Mouse (Mus musculus) forebrain, embryonic 16.5 days (tissue): ENCODE results near the gene Oat. TPM values are rescaled to one million over a fixed set of nuclear protein-coding genes. Genes with fewer than 3 reads are reported as not detected.

Experiments used
- ATAC-seq: fragments of 200-750 bp; cut with Nextera tagmentation; 2 replicates; pipeline ENCODE4 v1.8.0; 2017; ENCODE audit warnings: mild to moderate bottlenecking, moderate library complexity
- H3K27ac ChIP-seq: fragments of 300-500 bp; sonication (generic); 2 replicates; pipeline ENCODE4 v1.5.1; 2014; ENCODE audit warnings: low read length, control low read depth
- H3K27me3 ChIP-seq: fragments of 300-500 bp; sonication (generic); replicated peaks from 2 replicates; pipeline ENCODE4 v1.6.1; 2014; ENCODE audit warnings: low read length; ENCODE audit not compliant: control insufficient read depth, insufficient read depth
- H3K36me3 ChIP-seq: fragments of 300-500 bp; sonication (generic); 2 replicates; pipeline ENCODE4 v1.6.1; 2014; ENCODE audit not compliant: control insufficient read depth, insufficient read depth
- H3K4me1 ChIP-seq: fragments of 300-500 bp; sonication (generic); replicated peaks from 2 replicates; pipeline ENCODE4 v1.6.1; 2014; ENCODE audit warnings: low read length; ENCODE audit not compliant: control insufficient read depth, insufficient read depth
- H3K4me2 ChIP-seq: fragments of 300-500 bp; sonication (generic); 2 replicates; pipeline ENCODE4 v1.6.1; 2014; ENCODE audit warnings: mild to moderate bottlenecking, low read length, control low read depth
- H3K4me3 ChIP-seq: fragments of 300-500 bp; sonication (generic); replicated peaks from 2 replicates; pipeline ENCODE4 v1.5.1; 2014; ENCODE audit warnings: mild to moderate bottlenecking, low read length, control low read depth
- H3K9ac ChIP-seq: fragments of 300-500 bp; sonication (generic); replicated peaks from 2 replicates; pipeline ENCODE4 v1.6.1; 2014; ENCODE audit warnings: low read depth, low read length, control low read depth
- H3K9me3 ChIP-seq: fragments of 300-500 bp; sonication (generic); 2 replicates; pipeline ENCODE4 v1.6.1; 2016; ENCODE audit warnings: low read length; ENCODE audit not compliant: control insufficient read depth
- WGBS: fragments of 180-500 bp; shearing (Covaris S2); extraction: QIAGEN DNeasy Blood & Tissue Kit; methylation state at CpG from one replicate; pipeline ENCODE4 v1.1.7; 2014; 5-methylcytosine and 5-hydroxymethylcytosine counted together
- polyA plus RNA-seq: library from polyadenylated mRNA; unstranded; fragments of >200 nt; fragmentation: Nextera tagmentation; extraction: Ambion mirVana; gene quantifications from 2 replicates; pipeline ENCODE4 v1.2.1, GENCODE M21; 2015

Gene Oat
- polyA plus RNA-seq, 1 experiment from 2014 or later = 111 TPM

DNA sequence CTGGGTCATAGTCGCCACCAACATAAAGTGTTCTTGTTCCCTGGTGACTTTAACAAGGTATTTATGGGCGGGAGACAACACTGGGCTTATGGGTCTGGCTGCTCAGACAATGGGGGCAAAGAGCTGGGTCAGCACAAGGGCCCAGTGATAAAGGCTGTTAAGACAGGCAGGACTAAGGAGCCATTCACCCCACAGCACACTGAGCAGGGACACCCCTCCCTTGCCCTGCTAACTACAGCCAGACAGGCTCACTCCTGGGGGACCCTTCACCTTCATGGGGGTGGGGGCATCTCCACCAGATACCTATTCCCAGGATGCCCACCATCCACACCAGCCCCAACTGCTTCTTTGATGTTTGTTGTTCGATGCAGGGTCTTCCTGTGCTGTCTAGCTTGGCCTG is 47.0 kb downstream of the Oat start:
- Histone ChIP-seq H3K4me3 (no peak overlapping the region), H3K4me1 (no peaks in the 10 kb centered on the region), H3K9ac (no peak overlapping the region), H3K4me2 (no peak overlapping the region), H3K27ac (no peak overlapping the region), H3K9me3 (no peaks in the 10 kb centered on the region), H3K27me3 (no peaks in the 10 kb centered on the region), H3K36me3 (no peaks in the 10 kb centered on the region)
- ATAC-seq = no peak
- WGBS = 65% methylated on average over 3 of the region's 3 CpGs

GRCm38 (mm10) chr7:132513419-132513982 is 62.7 kb downstream of the Oat start:
- no peak for ATAC-seq
- 85% methylated on average over 7 of the region's 7 CpGs for WGBS
- H3K27me3 ChIP-seq = no peaks in the 10 kb centered on the region
- H3K9me3 ChIP-seq = no peaks in the 10 kb centered on the region
- H3K4me2 ChIP-seq = no peak overlapping the region
- no peaks in the 10 kb centered on the region for H3K36me3 ChIP-seq
- no peak overlapping the region for H3K27ac ChIP-seq
- no peaks in the 10 kb centered on the region for H3K4me1 ChIP-seq
- no peak overlapping the region for H3K4me3 ChIP-seq
- no peak overlapping the region for H3K9ac ChIP-seq

- Histone ChIP-seq H3K27ac (no peak overlapping the region), H3K9me3 (no peaks in the 10 kb centered on the region), H3K4me2 (no peak overlapping the region), H3K9ac (no peak overlapping the region), H3K36me3 (no peaks in the 10 kb centered on the region), H3K4me1 (no peaks in the 10 kb centered on the region), H3K27me3 (no peaks in the 10 kb centered on the region), H3K4me3 (no peak overlapping the region)
- no peak for ATAC-seq
- WGBS = 72% methylated on average over 2 of the region's 2 CpGs
Observed at GRCm38 (mm10) chr7:132509110-132509509, 67.1 kb downstream of the Oat start.

Other genes with a start within 250 kb of the Oat start
- gene Nkx1-2, start 23.2 kb upstream of the Oat start, polyA plus RNA-seq = 0.11 TPM in 1 of 2 replicates, not detected in the other
- gene Lhpp, start 34.2 kb upstream of the Oat start, polyA plus RNA-seq = 26.4 and 31.2 TPM in 2 replicates
- 27.3 and 29.2 TPM in 2 replicates for gene Fam53b, start 237.5 kb upstream of the Oat start, polyA plus RNA-seq